Mouse (Mus musculus) embryonic facial prominence, embryonic 14.5 days (tissue): ENCODE results near the gene Wfs1. TPM values are rescaled to one million over a fixed set of nuclear protein-coding genes. Genes with fewer than 3 reads are reported as not detected.

Experiments used
- ATAC-seq: fragments of 200-750 bp; cut with Nextera tagmentation; 2 replicates; pipeline ENCODE4 v1.8.0; 2017; ENCODE audit warnings: low read depth, moderate number of reproducible peaks, moderate TSS enrichment
- DNase-seq: peaks from one replicate; pipeline ENCODE4 v3.0.0-alpha.2; 2015; ENCODE audit warnings: low spot score
- H3K27ac ChIP-seq: fragments of 300-500 bp; sonication (generic); replicated peaks from 2 replicates; pipeline ENCODE4 v1.5.1; 2014; ENCODE audit warnings: low read depth, mild to moderate bottlenecking, low read length, moderate library complexity
- H3K27me3 ChIP-seq: fragments of 300-500 bp; sonication (generic); replicated peaks from 2 replicates; pipeline ENCODE4 v1.6.1; 2014; ENCODE audit warnings: low read length; ENCODE audit not compliant: control insufficient read depth, insufficient read depth
- H3K36me3 ChIP-seq: fragments of 300-500 bp; sonication (generic); 2 replicates; pipeline ENCODE4 v1.6.1; 2014; ENCODE audit warnings: low read length, mixed read lengths; ENCODE audit not compliant: control insufficient read depth, insufficient read depth
- H3K4me1 ChIP-seq: fragments of 300-500 bp; sonication (generic); 2 replicates; pipeline ENCODE4 v1.6.1; 2014; ENCODE audit warnings: antibody characterized with exemption, low read length; ENCODE audit not compliant: control insufficient read depth, insufficient read depth
- H3K4me2 ChIP-seq: fragments of 300-500 bp; sonication (generic); 2 replicates; pipeline ENCODE4 v1.6.1; 2014; ENCODE audit warnings: low read depth, mild to moderate bottlenecking, low read length, moderate library complexity, mixed read lengths
- H3K4me3 ChIP-seq: fragments of 300-500 bp; sonication (generic); 2 replicates; pipeline ENCODE4 v1.5.1; 2014; ENCODE audit warnings: low read depth, mild to moderate bottlenecking, low read length
- H3K9ac ChIP-seq: fragments of 300-500 bp; sonication (generic); 2 replicates; pipeline ENCODE4 v1.6.1; 2014; ENCODE audit warnings: low read depth, mild to moderate bottlenecking, low read length, moderate library complexity, mixed read lengths
- H3K9me3 ChIP-seq: fragments of 300-500 bp; sonication (generic); 2 replicates; pipeline ENCODE4 v1.6.1; 2016; ENCODE audit warnings: low read length; ENCODE audit not compliant: control insufficient read depth
- WGBS: fragments of 180-500 bp; shearing (Covaris S2); extraction: QIAGEN DNeasy Blood & Tissue Kit; methylation state at CpG from one replicate; pipeline ENCODE4 v1.1.7; 2014; 5-methylcytosine and 5-hydroxymethylcytosine counted together
- polyA plus RNA-seq: library from polyadenylated mRNA; unstranded; fragments of >200 nt; fragmentation: Nextera tagmentation; extraction: Ambion mirVana; gene quantifications from 2 replicates; pipeline ENCODE4 v1.2.1, GENCODE M21; 2014

The Wfs1 gene
- polyA plus RNA-seq, 1 experiment from 2014 or later = 13.3 TPM

DNA sequence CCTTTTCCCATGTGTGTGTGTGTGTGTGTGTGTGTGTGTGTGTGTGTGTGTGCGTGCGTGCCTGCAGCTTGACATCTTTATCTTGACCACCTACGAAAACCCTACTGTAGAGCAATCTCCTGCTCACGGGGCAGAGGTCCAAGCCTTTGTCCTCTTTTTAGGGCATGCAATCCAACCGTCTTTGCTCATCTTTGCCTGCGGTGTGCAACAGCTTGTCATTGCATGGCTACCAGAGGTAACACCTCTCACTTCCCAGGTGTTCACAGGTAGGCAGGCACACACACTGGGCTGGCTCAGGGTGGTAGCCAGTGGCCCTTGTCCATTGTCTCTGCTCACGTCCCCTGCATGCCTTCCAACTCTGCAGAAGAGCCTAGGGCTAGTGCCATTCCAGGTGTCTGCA lies 71.0 kb downstream of the Wfs1 start:
- Histone ChIP-seq H3K4me2 (no peak overlapping the region), H3K4me3 (no peak overlapping the region), H3K27me3 (no peaks in the 10 kb centered on the region), H3K4me1 (no peaks in the 10 kb centered on the region), H3K9ac (no peak overlapping the region), H3K27ac (no peak overlapping the region), H3K36me3 (no peaks in the 10 kb centered on the region), H3K9me3 (no peaks in the 10 kb centered on the region)
- WGBS = 78% methylated on average over 7 of the region's 7 CpGs
- no peak for DNase-seq
- no peak for ATAC-seq

DNA sequence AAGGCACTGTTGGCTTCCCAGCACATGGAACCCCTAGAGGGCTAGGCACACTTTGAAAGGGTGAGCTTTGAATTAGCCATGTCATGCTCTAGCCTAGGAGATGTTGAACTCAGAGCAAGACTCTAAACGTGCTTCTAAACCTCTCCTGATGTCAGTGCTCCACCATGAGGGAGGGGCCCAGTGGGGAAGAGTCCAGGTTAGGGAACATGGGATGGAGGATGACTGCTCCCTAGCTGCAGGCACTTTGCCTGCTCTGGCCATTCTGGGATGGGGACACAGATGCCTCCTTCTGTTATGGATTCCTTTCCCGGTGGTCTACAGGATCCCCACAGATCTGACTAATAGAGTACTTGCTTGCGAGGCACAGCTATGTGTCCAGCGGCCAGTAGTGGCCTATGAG lies 71.8 kb downstream of the Wfs1 start:
- Histone ChIP-seq H3K4me2 (no peak overlapping the region), H3K9me3 (no peaks in the 10 kb centered on the region), H3K4me3 (no peak overlapping the region)

DNA sequence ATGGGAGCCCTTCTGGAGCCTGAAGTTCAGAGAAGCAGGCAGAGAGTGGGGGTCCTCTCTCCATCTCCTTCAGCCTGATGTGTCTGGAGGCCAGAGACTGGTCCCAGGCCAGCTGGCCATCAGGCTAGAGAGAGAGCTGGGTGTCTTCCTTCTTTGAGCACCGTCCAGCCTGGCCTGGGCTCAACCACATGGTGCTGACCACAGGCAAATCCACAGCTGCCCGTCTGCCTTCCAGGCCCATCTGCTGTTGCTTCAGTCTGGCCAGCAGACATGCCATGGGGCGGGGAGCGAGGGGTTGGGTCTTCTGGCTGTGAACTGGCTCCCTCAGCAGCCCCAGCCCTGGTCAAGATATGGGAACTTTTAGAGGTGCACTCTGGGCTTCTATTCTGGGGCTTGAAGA lies 72.4 kb downstream of the Wfs1 start:
- no peak overlapping the region for H3K4me2 ChIP-seq
- no peaks in the 10 kb centered on the region for H3K4me1 ChIP-seq
- 85% methylated on average over 4 of the region's 4 CpGs for WGBS
- DNase-seq (no peak), ATAC-seq (no peak)
- no peaks in the 10 kb centered on the region for H3K27me3 ChIP-seq
- H3K9me3 ChIP-seq = no peaks in the 10 kb centered on the region
- H3K27ac ChIP-seq = no peak overlapping the region
- H3K4me3 ChIP-seq = no peak overlapping the region
- no peak overlapping the region for H3K9ac ChIP-seq
- no peaks in the 10 kb centered on the region for H3K36me3 ChIP-seq

More for the DNA sequence above, 71.8 kb downstream of the Wfs1 start:
- H3K4me1 ChIP-seq = no peaks in the 10 kb centered on the region
- no peak for ATAC-seq
- H3K27me3 ChIP-seq = no peaks in the 10 kb centered on the region
- no peaks in the 10 kb centered on the region for H3K36me3 ChIP-seq
- no peak for DNase-seq
- H3K9ac ChIP-seq = no peak overlapping the region
- H3K27ac ChIP-seq = no peak overlapping the region
- 62% methylated on average over 3 of the region's 4 CpGs for WGBS

Other genes starting within 250 kb of the Wfs1 start
- 26.3 and 27.8 TPM in 2 replicates for gene Bloc1s4, start 240.6 kb downstream of the Wfs1 start, polyA plus RNA-seq
- gene Mrfap1, start 192.4 kb downstream of the Wfs1 start, polyA plus RNA-seq = 582 TPM in 2 replicates
- 22.2 and 24.2 TPM in 2 replicates for gene Man2b2, start 158.6 kb downstream of the Wfs1 start, polyA plus RNA-seq
- 2.9 and 3.1 TPM in 2 replicates for gene Ppp2r2c, start 120.7 kb downstream of the Wfs1 start, polyA plus RNA-seq
- gene Gm1043, start 96.2 kb upstream of the Wfs1 start, polyA plus RNA-seq = 0.03 TPM in 1 of 2 replicates, not detected in the other